Mouse (Mus musculus) 416B (cell line): ENCODE measurements around the gene Rcan1.

Experiments
- DNase-seq: peaks from one replicate; pipeline ENCODE4 v3.0.0; 2011; ENCODE audit warnings: low read depth

Rcan1 gene

GRCm38 (mm10) chr16:92346297-92346916, 124.3 kb downstream of the Rcan1 start:
- no peak for DNase-seq

- DNase-seq: peak; percentile 54
Measured at GRCm38 (mm10) chr16:92345177-92345576, 125.5 kb downstream of the Rcan1 start.
